Mouse (Mus musculus) bone marrow macrophage, adult 2 months (primary cell): ENCODE measurements around the gene Prkn. TPM values are rescaled to one million over a fixed set of nuclear protein-coding genes. Genes with fewer than 3 reads are reported as not detected.

Experiments used
- H3K27ac ChIP-seq: 2 replicates; pipeline ENCODE4 v1.5.1; 2012; ENCODE audit warnings: low read depth, low read length; ENCODE audit not compliant: insufficient read depth
- H3K4me1 ChIP-seq: 2 replicates; pipeline ENCODE4 v1.6.1; 2012; ENCODE audit warnings: low read length; ENCODE audit not compliant: control insufficient read depth, insufficient read depth
- H3K4me3 ChIP-seq: 2 replicates; pipeline ENCODE4 v1.5.1; 2012; ENCODE audit warnings: mild to moderate bottlenecking, low read length, moderate library complexity; ENCODE audit not compliant: insufficient read depth
- CTCF ChIP-seq: IDR thresholded peaks from 2 replicates; pipeline ENCODE4 v1.5.1; 2012; ENCODE audit warnings: low read depth, mild to moderate bottlenecking, low read length, moderate library complexity
- POLR2A ChIP-seq: IDR thresholded peaks from 2 replicates; pipeline ENCODE4 v1.6.1; 2012; ENCODE audit warnings: mild to moderate bottlenecking, low read depth, low read length, borderline replicate concordance
- polyA plus RNA-seq: library from polyadenylated mRNA; stranded (reverse); fragments of >200 nt; gene quantifications from 2 replicates; pipeline ENCODE4 v1.2.4, GENCODE M21; 2012; ENCODE audit not compliant: missing spikeins, insufficient read depth, insufficient read length

Gene Prkn
- polyA plus RNA-seq, 1 experiment, result 9.9 TPM

GRCm38 (mm10) chr17:11712066-11712465 is 871.9 kb downstream of the Prkn start:
- Histone ChIP-seq H3K4me1 (no peaks in the 10 kb centered on the region), H3K4me3 (no peak overlapping the region), H3K27ac (no peak overlapping the region)
- TF ChIP-seq POLR2A, result no peak
- TF ChIP-seq CTCF, result no peak

- Histone ChIP-seq H3K27ac (no peak overlapping the region), H3K4me1 (no peaks in the 10 kb centered on the region), H3K4me3 (no peak overlapping the region)
- TF ChIP-seq POLR2A (no peak), CTCF (no peak)
Observed at GRCm38 (mm10) chr17:11719801-11720200, 879.6 kb downstream of the Prkn start.

- Histone ChIP-seq H3K4me1 (no peaks in the 10 kb centered on the region), H3K27ac (no peak overlapping the region), H3K4me3 (no peak overlapping the region)
- TF ChIP-seq CTCF (no peak), POLR2A (no peak)
Observed at GRCm38 (mm10) chr17:11721906-11722305, 881.7 kb downstream of the Prkn start.

GRCm38 (mm10) chr17:11722478-11722877 is 882.3 kb downstream of the Prkn start:
- no peak overlapping the region for H3K27ac ChIP-seq
- no peak overlapping the region for H3K4me3 ChIP-seq
- H3K4me1 ChIP-seq, result no peaks in the 10 kb centered on the region
- no peak for TF ChIP-seq CTCF
- no peak for TF ChIP-seq POLR2A

DNA sequence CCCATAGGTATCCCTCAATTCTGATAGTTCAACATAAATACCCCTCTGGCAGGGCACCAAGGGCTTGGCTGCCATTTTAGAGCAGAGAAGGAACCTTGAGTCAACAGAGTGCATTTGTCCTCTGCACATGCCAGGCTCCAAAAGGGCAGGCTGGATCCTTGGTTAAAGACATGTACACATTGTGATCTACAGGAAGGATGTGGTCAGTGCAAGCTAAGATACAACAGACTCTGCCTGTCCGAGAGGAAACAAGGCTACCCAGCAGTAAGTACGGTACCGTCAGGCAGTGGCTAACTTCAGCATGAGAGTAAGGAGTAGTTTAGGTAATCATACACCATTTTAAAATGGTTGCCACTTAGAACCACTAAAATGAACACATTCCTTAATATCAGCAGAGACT is 884.0 kb downstream of the Prkn start:
- Histone ChIP-seq H3K4me3 (no peak overlapping the region), H3K4me1 (no peaks in the 10 kb centered on the region), H3K27ac (no peak overlapping the region)
- no peak for TF ChIP-seq CTCF
- TF ChIP-seq POLR2A, result no peak

- Histone ChIP-seq H3K4me3 (no peak overlapping the region), H3K4me1 (no peaks in the 10 kb centered on the region), H3K27ac (no peak overlapping the region)
- no peak for TF ChIP-seq CTCF
- TF ChIP-seq POLR2A, result no peak
Observed at GRCm38 (mm10) chr17:11727101-11727500, 886.9 kb downstream of the Prkn start.

GRCm38 (mm10) chr17:11728294-11728693 is 888.1 kb downstream of the Prkn start:
- H3K4me3 ChIP-seq, result no peak overlapping the region
- TF ChIP-seq CTCF (no peak), POLR2A (no peak)
- no peak overlapping the region for H3K27ac ChIP-seq
- H3K4me1 ChIP-seq, result no peaks in the 10 kb centered on the region

DNA sequence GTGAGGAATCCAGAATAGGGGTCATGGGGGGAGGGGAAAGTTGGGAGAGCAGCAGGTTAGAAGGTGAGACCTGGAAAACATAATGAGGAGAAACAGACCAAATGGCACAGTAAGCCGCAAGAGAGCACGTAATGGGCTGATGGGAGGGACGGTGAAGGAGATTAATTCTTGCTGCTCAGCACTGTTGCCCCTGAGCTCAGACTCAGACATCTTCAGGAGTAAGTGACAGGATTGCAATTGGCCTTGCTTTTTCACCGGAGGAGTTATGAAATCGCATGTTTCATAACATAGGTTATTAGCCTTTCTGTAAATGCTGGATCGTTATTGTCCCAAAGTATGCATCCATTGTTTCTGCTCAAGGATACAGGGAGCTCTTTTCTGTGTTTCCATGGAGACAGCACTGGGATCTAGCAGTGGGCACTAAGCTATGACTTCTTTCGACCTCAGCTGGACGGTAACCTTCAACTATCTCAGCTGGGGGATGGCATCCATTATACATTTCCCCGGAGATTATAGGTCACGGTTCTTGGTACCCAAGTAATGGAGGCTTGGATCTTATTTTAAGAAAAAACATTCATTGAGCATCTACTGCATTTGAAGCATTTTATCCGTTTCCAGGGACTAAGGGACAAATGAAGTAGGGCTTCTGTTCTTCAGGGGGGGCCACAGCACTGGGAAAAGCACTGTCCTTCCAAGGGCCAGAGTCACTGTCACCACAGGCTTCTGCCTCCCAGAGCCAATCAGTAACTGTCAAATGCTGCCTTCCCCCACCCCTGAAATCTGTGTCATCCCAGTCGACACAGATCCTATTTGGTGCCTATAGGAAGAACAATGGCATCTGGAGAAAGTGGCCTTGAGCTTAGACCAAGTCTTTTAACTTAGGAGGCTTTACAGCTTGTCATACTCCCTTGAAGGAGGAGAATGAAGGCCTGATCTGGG is 890.7 kb downstream of the Prkn start:
- Histone ChIP-seq H3K4me1 (no peaks in the 10 kb centered on the region), H3K27ac (no peak overlapping the region), H3K4me3 (no peak overlapping the region)
- TF ChIP-seq POLR2A (no peak), CTCF (no peak)

GRCm38 (mm10) chr17:11735158-11735877 is 895.1 kb downstream of the Prkn start:
- TF ChIP-seq POLR2A (no peak), CTCF (no peak)

DNA sequence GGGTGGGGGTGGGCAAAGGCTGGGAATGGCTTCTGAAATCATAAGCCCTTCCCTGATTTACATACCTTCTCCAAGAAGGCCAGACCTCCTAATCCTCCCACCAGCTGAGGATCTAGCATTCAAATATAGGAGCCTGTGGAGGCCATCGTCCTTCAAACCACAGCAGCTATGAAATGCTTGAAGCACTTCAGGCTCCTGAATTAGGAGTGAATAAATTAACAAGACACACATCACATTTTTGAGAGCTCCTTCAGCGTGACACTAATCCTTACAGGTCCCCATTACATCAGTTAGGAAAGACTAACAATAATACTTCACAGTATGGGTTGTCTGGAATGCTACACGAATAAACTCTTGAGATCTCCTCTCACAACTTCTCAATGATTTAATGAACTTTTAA is 896.3 kb downstream of the Prkn start:
- H3K4me3 ChIP-seq, result no peak overlapping the region
- no peaks in the 10 kb centered on the region for H3K4me1 ChIP-seq
- TF ChIP-seq CTCF, result no peak
- TF ChIP-seq POLR2A, result no peak
- H3K27ac ChIP-seq, result no peak overlapping the region

More at GRCm38 (mm10) chr17:11735158-11735877, 895.1 kb downstream of the Prkn start:
- no peaks in the 10 kb centered on the region for H3K4me1 ChIP-seq
- no peak overlapping the region for H3K4me3 ChIP-seq
- no peak overlapping the region for H3K27ac ChIP-seq
